Mouse (Mus musculus): Measurements from ENCODE around the gene Uhrf1bp1. TPM values are rescaled to one million over a fixed set of nuclear protein-coding genes. Genes with fewer than 3 reads are reported as not detected.
"Not testable (repeated sequence)": the region's sequence is repeated elsewhere in the genome, so short reads cannot be mapped to it uniquely, and the experiment has no call there.

The Uhrf1bp1 gene
- polyA plus RNA-seq, 1 experiment from 2014 or later = 2.4 TPM

- no peaks in the 10 kb centered on the region for H3K9me3 ChIP-seq (replicated peaks; ENCODE audit: control insufficient read depth, low read length)
- 52% methylated on average over 6 of the region's 6 CpGs for WGBS (ENCODE audit: insufficient replicate concordance)
- H3K36me3 ChIP-seq (ENCODE audit: control insufficient read depth, insufficient read depth) = no peaks in the 10 kb centered on the region
- no peak overlapping the region for H3K27ac ChIP-seq (ENCODE audit: low read length)
- no peak overlapping the region for H3K9ac ChIP-seq (ENCODE audit: low read depth, low read length)
- peaks cover 4% of the 10 kb centered on the region; the same call in 1 of the 2 replicates for H3K27me3 ChIP-seq (ENCODE audit: control insufficient read depth, insufficient read depth, low read depth, low read length)
- H3K4me2 ChIP-seq (ENCODE audit: low read depth, low read length) = no peak overlapping the region
- no peak for ATAC-seq (ENCODE audit: low read depth)
- peaks cover 23% of the 10 kb centered on the region for H3K4me1 ChIP-seq (ENCODE audit: control insufficient read depth, low read depth, low read length)
- H3K4me3 ChIP-seq (ENCODE audit: low read depth, low read length) = no peak overlapping the region
Measured at GRCm38 (mm10) chr17:27827511-27827910, 28.7 kb upstream of the Uhrf1bp1 start.

DNA sequence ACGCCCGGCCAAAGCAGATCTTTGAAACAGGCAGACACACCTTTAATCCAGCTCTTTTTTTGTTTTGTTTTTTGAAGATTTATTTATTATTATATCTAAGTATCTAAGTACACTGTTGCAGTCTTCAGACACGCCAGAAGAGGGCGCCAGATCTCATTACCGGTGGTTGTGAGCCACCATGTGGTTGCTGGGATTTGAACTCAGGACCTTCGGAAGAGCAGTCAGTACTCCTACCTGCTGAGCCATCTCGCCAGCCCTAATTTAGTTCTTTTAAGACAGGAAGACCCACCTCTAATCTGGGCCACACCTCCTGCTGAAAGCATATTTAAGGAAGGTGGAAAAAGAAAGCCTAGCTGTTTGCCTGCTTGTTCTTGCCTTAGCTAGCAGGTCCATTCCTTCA lies 25.8 kb upstream of the Uhrf1bp1 start:
- no peaks in the 10 kb centered on the region for H3K9me3 ChIP-seq (replicated peaks; ENCODE audit: control insufficient read depth, low read length)
- H3K4me3 ChIP-seq (ENCODE audit: low read depth, low read length) = no peak overlapping the region
- H3K27ac ChIP-seq (ENCODE audit: low read length) = no peak overlapping the region
- peaks cover 4% of the 10 kb centered on the region; the same call in 1 of the 2 replicates for H3K27me3 ChIP-seq (ENCODE audit: control insufficient read depth, insufficient read depth, low read depth, low read length)
- 50% methylated on average over 7 of the region's 7 CpGs for WGBS (ENCODE audit: insufficient replicate concordance)
- H3K4me2 ChIP-seq (ENCODE audit: low read depth, low read length) = no peak overlapping the region
- ATAC-seq (ENCODE audit: low read depth) = no peak
- peaks cover 14% of the 10 kb centered on the region for H3K4me1 ChIP-seq (ENCODE audit: control insufficient read depth, low read depth, low read length)
- no peak overlapping the region for H3K9ac ChIP-seq (ENCODE audit: low read depth, low read length)
- no peaks in the 10 kb centered on the region for H3K36me3 ChIP-seq (ENCODE audit: control insufficient read depth, insufficient read depth)

DNA sequence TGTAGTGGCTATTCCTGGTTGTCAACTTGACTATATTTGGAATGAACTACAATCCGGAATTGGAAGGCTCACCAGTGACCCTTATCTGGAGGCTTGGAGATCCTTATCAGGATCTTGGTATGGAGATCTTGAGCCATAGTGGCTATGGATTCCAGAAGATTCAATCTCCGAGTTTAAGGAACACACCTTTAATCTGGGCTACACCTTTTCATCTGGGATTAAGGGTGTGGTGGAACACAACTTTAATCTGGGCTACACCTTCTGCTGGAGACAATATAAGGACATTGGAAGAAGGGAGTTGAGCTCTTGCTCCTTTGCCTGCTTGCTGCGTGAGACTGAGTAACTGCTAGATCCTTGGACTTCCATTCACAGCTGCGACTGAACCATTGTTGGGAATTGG lies 18.4 kb upstream of the Uhrf1bp1 start, which contains the start of gene Snrpc:
Snrpc (plus strand) TSS at position 301 of the 400 bp plus-strand sequence.
- not testable (repeated sequence) for H3K4me3 ChIP-seq (ENCODE audit: low read depth, low read length); ATAC-seq (ENCODE audit: low read depth); H3K27ac ChIP-seq (ENCODE audit: low read length); H3K36me3 ChIP-seq (ENCODE audit: control insufficient read depth, insufficient read depth); H3K9me3 ChIP-seq (replicated peaks; ENCODE audit: control insufficient read depth, low read length); H3K9ac ChIP-seq (ENCODE audit: low read depth, low read length); H3K27me3 ChIP-seq (ENCODE audit: control insufficient read depth, insufficient read depth, low read depth, low read length)
- Histone ChIP-seq H3K4me1 (ENCODE audit: control insufficient read depth, low read depth, low read length) (peaks cover 11% of the 10 kb centered on the region), H3K4me2 (ENCODE audit: low read depth, low read length) (peak within 1 kb of the TSS; percentile 87)
- 52% methylated on average over 3 of the region's 4 CpGs for WGBS (ENCODE audit: insufficient replicate concordance)

DNA sequence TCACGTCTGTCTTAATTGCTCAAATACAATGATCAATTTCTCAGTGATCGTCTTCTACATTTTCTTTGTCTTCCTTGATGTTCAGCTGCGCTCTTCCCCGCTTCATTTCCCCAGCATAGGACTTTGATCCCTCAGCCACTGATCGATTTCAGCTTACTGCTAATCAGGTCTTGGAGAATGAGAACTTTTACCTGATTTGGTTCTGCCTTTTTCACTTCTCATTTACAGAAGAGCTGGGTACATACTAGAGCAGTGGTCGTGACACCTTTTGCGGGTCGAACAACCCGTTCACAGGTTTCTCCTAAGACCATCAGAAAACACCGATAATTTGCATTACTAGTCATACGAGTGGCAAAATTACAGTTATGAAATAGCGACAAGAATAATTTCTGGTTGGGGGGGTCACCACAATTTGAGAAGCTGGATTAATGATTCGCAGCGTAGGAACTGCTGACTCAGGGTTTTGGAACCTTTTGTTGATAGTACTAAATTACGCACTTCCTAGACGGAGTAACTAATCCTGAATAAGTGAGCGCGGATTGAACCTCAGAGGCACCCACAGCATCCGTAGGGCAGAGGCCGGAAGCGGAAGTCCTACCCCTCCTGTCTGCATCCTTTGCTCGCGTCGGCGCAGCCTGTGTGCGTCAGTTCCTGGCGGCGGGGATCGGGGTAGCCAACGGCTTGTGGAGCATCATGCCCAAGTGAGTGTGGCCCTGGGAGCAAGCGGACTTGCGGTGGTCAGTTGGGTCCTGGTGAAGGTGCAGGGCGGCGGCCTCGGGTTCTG lies 16.6 kb upstream of the Uhrf1bp1 start:
- Histone ChIP-seq H3K4me3 (ENCODE audit: low read depth, low read length) (peak overlapping the region; percentile 81), H3K36me3 (ENCODE audit: control insufficient read depth, insufficient read depth) (peaks cover 12% of the 10 kb centered on the region), H3K27me3 (ENCODE audit: control insufficient read depth, insufficient read depth, low read depth, low read length) (no peaks in the 10 kb centered on the region), H3K9ac (ENCODE audit: low read depth, low read length) (peak overlapping the region; percentile 78), H3K9me3 (replicated peaks; ENCODE audit: control insufficient read depth, low read length) (no peaks in the 10 kb centered on the region), H3K27ac (ENCODE audit: low read length) (peak overlapping the region; percentile 86), H3K4me1 (ENCODE audit: control insufficient read depth, low read depth, low read length) (peaks cover 11% of the 10 kb centered on the region), H3K4me2 (ENCODE audit: low read depth, low read length) (peak overlapping the region; percentile 87)
- peak; percentile 100 for ATAC-seq (ENCODE audit: low read depth)
- WGBS (ENCODE audit: insufficient replicate concordance) = 3% methylated on average over 35 of the region's 35 CpGs

- no peak overlapping the region for H3K27ac ChIP-seq (ENCODE audit: low read length)
- H3K27me3 ChIP-seq (ENCODE audit: control insufficient read depth, insufficient read depth, low read depth, low read length) = no peaks in the 10 kb centered on the region
- H3K4me3 ChIP-seq (ENCODE audit: low read depth, low read length) = no peak overlapping the region
- H3K36me3 ChIP-seq (ENCODE audit: control insufficient read depth, insufficient read depth) = peaks cover 49% of the 10 kb centered on the region
- no peak overlapping the region for H3K4me2 ChIP-seq (ENCODE audit: low read depth, low read length)
- WGBS (ENCODE audit: insufficient replicate concordance) = 78% methylated on average over 1 of the region's 1 CpGs
- H3K9ac ChIP-seq (ENCODE audit: low read depth, low read length) = no peak overlapping the region
- no peaks in the 10 kb centered on the region for H3K4me1 ChIP-seq (ENCODE audit: control insufficient read depth, low read depth, low read length)
- ATAC-seq (ENCODE audit: low read depth) = no peak
- no peaks in the 10 kb centered on the region for H3K9me3 ChIP-seq (replicated peaks; ENCODE audit: control insufficient read depth, low read length)
Measured at GRCm38 (mm10) chr17:27848351-27848750, 7.9 kb upstream of the Uhrf1bp1 start.

- WGBS (ENCODE audit: insufficient replicate concordance) = 38% methylated on average over 3 of the region's 3 CpGs
- H3K36me3 ChIP-seq (ENCODE audit: control insufficient read depth, insufficient read depth) = peaks cover 40% of the 10 kb centered on the region
- no peaks in the 10 kb centered on the region for H3K9me3 ChIP-seq (replicated peaks; ENCODE audit: control insufficient read depth, low read length)
- no peak overlapping the region for H3K9ac ChIP-seq (ENCODE audit: low read depth, low read length)
- peaks cover 4% of the 10 kb centered on the region for H3K4me1 ChIP-seq (ENCODE audit: control insufficient read depth, low read depth, low read length)
- no peaks in the 10 kb centered on the region for H3K27me3 ChIP-seq (ENCODE audit: control insufficient read depth, insufficient read depth, low read depth, low read length)
- H3K27ac ChIP-seq (ENCODE audit: low read length) = no peak overlapping the region
- ATAC-seq (ENCODE audit: low read depth) = no peak
- no peak overlapping the region for H3K4me3 ChIP-seq (ENCODE audit: low read depth, low read length)
- no peak overlapping the region for H3K4me2 ChIP-seq (ENCODE audit: low read depth, low read length)
Measured at GRCm38 (mm10) chr17:27851076-27851475, 5.2 kb upstream of the Uhrf1bp1 start.

DNA sequence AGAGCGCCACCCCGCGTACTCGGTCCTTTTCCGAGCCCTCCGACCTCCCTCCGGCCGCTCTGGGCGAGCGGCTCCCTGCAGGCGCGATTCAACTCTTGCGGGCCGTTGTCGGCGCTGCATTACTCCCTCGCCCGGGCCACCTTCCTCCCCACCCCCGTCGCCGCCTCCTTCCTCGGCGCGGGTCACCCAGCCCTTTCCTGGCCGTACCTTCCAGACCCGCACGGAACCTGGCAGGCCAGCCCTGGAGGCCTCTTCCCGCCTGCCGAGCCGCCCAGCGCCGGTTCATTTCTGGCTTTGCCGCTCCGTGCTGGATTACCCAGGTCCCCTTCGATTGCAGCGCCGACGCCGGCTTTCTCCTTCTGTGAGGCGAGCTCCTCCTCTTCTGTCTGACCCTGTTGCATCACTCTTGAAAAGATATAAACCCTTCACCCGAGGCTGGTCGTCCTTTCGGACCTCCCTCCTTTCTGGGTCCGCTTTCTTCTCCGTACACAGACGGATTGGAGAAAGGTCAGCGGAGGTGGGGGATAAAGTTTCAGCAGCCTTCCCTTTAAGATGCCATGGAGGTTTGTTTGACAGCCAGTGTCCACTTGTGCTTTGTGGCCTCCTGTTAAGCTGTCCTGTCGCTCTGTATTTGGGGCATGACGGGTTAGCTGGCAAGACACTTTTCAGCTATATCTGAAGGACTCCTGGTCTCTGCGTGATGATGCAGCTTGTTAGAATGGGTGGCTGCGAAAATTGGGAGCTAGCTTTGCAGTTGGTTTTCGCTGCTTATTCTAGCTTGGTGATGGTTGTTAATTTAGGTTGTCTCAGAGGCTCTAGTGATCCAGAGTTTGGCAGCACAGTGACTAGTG lies 782 bp downstream of the Uhrf1bp1 start:
- Histone ChIP-seq H3K27me3 (ENCODE audit: control insufficient read depth, insufficient read depth, low read depth, low read length) (no peaks in the 10 kb centered on the region), H3K4me3 (ENCODE audit: low read depth, low read length) (peak overlapping the region; percentile 92), H3K36me3 (ENCODE audit: control insufficient read depth, insufficient read depth) (peaks cover 16% of the 10 kb centered on the region), H3K9ac (ENCODE audit: low read depth, low read length) (peak overlapping the region; percentile 90), H3K27ac (ENCODE audit: low read length) (peak overlapping the region; percentile 90), H3K9me3 (replicated peaks; ENCODE audit: control insufficient read depth, low read length) (no peaks in the 10 kb centered on the region), H3K4me2 (ENCODE audit: low read depth, low read length) (peak overlapping the region; percentile 97), H3K4me1 (ENCODE audit: control insufficient read depth, low read depth, low read length) (peaks cover 34% of the 10 kb centered on the region)
- WGBS (ENCODE audit: insufficient replicate concordance) = under 1% methylated on average over 52 of the region's 52 CpGs
- peak; percentile 59 for ATAC-seq (ENCODE audit: low read depth)

- Histone ChIP-seq H3K4me2 (ENCODE audit: low read depth, low read length) (peak overlapping the region; percentile 97), H3K36me3 (ENCODE audit: control insufficient read depth, insufficient read depth) (peaks cover 8% of the 10 kb centered on the region; the same call in 1 of the 2 replicates), H3K4me3 (ENCODE audit: low read depth, low read length) (peak overlapping the region; percentile 92), H3K27ac (ENCODE audit: low read length) (peak overlapping the region; percentile 90), H3K4me1 (ENCODE audit: control insufficient read depth, low read depth, low read length) (peaks cover 34% of the 10 kb centered on the region), H3K9me3 (replicated peaks; ENCODE audit: control insufficient read depth, low read length) (no peaks in the 10 kb centered on the region), H3K9ac (ENCODE audit: low read depth, low read length) (peak overlapping the region; percentile 90), H3K27me3 (ENCODE audit: control insufficient read depth, insufficient read depth, low read depth, low read length) (no peaks in the 10 kb centered on the region)
- ATAC-seq (ENCODE audit: low read depth) = peak; percentile 20; the same call in 1 of the 2 replicates
- 15% methylated on average over 11 of the region's 11 CpGs for WGBS (ENCODE audit: insufficient replicate concordance)
Measured at GRCm38 (mm10) chr17:27857649-27858475, 1.6 kb downstream of the Uhrf1bp1 start.

Measured in liver, embryonic 16.5 days (tissue).